Mouse (Mus musculus) embryonic fibroblast, embryonic 13.5 days (primary cell): ENCODE results near the gene Fkbp2.

ENCODE experiments used
- CTCF ChIP-seq: IDR thresholded peaks from 2 replicates; pipeline ENCODE4 v1.5.1; 2011; ENCODE audit warnings: mild to moderate bottlenecking, control low read depth, low read length, moderate library complexity, borderline replicate concordance; ENCODE audit not compliant: insufficient read depth
- POLR2A ChIP-seq: IDR thresholded peaks from 2 replicates; pipeline ENCODE4 v1.6.1; 2011; ENCODE audit warnings: low read depth, mild to moderate bottlenecking, control low read depth, low read length, moderate library complexity

DNA sequence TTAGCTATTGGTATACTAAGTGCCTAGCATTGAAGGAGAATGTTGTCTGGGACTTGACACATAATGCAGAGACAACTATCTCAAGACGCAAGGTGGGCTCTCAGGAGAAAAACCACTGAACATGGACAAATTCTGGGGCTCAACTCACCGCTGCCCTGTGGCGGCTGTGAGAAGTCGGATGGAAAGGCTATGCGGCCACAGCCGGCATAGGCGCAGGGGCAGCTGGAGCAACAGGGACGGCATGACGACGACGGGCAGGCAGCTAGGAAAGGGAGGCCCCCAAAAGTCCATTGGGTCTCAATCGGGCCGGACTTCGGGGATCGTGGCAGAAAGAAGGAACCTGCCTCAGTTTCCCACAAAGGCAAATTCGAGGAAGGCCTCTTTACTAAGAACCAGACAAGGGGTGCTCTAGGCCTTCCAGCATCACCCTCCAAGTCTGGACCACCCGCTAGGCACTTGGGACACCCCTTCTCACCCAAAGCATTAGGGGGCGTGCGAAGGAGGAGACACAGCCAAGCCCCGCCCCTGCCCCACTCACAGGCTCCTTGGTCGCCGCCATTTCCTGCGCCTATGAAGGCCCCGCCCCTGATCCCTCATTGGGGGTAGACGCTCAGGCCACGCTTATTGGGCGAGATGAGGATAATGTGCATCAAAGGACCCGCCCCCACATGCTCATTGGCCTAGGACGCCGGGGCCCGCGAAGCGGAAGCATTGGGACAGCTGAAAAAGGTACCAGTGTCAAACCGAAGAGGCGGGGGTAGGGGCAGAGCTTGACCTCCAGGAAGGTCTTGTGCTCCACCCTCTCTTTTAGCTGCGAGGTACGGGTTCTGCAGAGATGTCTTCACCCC, 11.9 kb upstream of the Fkbp2 start, which contains the start of gene Dnajc4:
- TF ChIP-seq POLR2A (peak; percentile 18), CTCF (no peak)
